In the genomic region with DNA sequence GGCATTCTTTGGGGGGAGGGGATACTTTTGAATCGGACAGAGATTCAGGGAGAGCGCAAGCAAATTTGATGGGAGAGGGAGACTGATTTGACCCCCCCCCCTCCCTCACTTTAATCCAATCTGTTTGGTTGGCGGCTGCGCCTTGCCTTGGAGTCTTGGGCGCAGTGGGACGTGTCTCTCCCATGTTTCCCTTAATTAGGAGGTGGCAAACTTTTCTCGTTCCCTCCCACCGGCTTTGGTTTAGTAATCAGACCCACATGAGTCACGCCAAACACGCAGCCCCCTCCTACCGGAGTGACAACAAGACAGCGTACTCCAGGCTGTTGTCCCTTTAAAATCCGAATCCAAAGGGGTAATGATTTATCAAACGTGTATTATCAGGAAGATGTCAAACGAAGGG, we compare ENCODE assay signal across 14 mouse cellular contexts. TPM values are rescaled to one million over a fixed set of nuclear protein-coding genes. Genes with fewer than 3 reads are reported as not detected.
DNase-seq lines count a peak whose midpoint lies in the region; ATAC-seq lines count a peak whose summit lies in the region.
"Had no signal": no experiment of that assay in that cellular context is flagged by ENCODE, and none has a peak within 500 bp of the region (broad histone marks: within the 10 kb centered on the region; RNA-seq: fewer than 3 reads in every experiment).

A gene (plus strand): TSS at position 297 of the 400 bp plus-strand sequence.

- WGBS in kidney, embryonic 15.5 days: under 1% methylated on average over 15 of the region's 15 CpGs
- WGBS in embryonic facial prominence, embryonic 14.5 days: 2% methylated on average over 14 of the region's 15 CpGs
- 2% methylated on average over 15 of the region's 15 CpGs for WGBS in hindbrain, embryonic 15.5 days
- WGBS in neural tube, embryonic 12.5 days: 2% methylated on average over 15 of the region's 15 CpGs
- 7% methylated on average over 15 of the region's 15 CpGs for WGBS in liver, embryonic 11.5 days

- DNase-seq in kidney, adult 11 months: no peak
- DNase-seq in embryonic facial prominence, embryonic 14.5 days (ENCODE audit: low spot score): no peak
- no peak for DNase-seq in liver, embryonic 11.5 days (ENCODE audit: low spot score)
- no peak for DNase-seq in B cell, adult 2 months
- DNase-seq: cerebellum, adult 11-12 months; gastrocnemius, postnatal 36 days had no signal

- H3K4me3 ChIP-seq in kidney, embryonic 15.5 days (replicated peaks): 0 out of 2 replicates have a peak within 1 kb of the TSS, but pooled peaks have one; percentile 12
- no peak within 1 kb of the TSS for H3K4me3 ChIP-seq in embryonic facial prominence, embryonic 14.5 days (ENCODE audit: low read depth, low read length)
- peak within 1 kb of the TSS; percentile 38 for H3K4me3 ChIP-seq in hindbrain, embryonic 15.5 days
- peak within 1 kb of the TSS; percentile 45 for H3K4me3 ChIP-seq in neural tube, embryonic 12.5 days
- no peak within 1 kb of the TSS for H3K4me3 ChIP-seq in liver, embryonic 11.5 days (ENCODE audit: low read depth, low read length)
- H3K4me3 ChIP-seq: heart, embryonic 15.5 days had no signal

- no peak within 1 kb of the TSS for H3K27ac ChIP-seq in kidney, embryonic 15.5 days
- H3K27ac ChIP-seq in embryonic facial prominence, embryonic 14.5 days (replicated peaks; ENCODE audit: low read depth, low read length): no peak within 1 kb of the TSS
- peak within 1 kb of the TSS; percentile 81 for H3K27ac ChIP-seq in hindbrain, embryonic 15.5 days (replicated peaks)
- peak within 1 kb of the TSS; percentile 51; the same call in 1 of the 2 replicates for H3K27ac ChIP-seq in neural tube, embryonic 12.5 days
- no peak within 1 kb of the TSS for H3K27ac ChIP-seq in liver, embryonic 11.5 days (ENCODE audit: low read depth, low read length)
- H3K27ac ChIP-seq: heart, embryonic 15.5 days; liver, embryonic 14.5 days; macrophage had no signal

- H3K4me2 ChIP-seq in kidney, embryonic 15.5 days: peak within 1 kb of the TSS; percentile 40
- H3K4me2 ChIP-seq in embryonic facial prominence, embryonic 14.5 days (ENCODE audit: low read depth, low read length): no peak within 1 kb of the TSS
- peak within 1 kb of the TSS; percentile 56 for H3K4me2 ChIP-seq in hindbrain, embryonic 15.5 days
- peak within 1 kb of the TSS; percentile 48 for H3K4me2 ChIP-seq in neural tube, embryonic 12.5 days (replicated peaks)
- H3K4me2 ChIP-seq in liver, embryonic 11.5 days: no peak within 1 kb of the TSS
- H3K4me2 ChIP-seq: heart, embryonic 15.5 days had no signal

- H3K27me3 ChIP-seq in kidney, embryonic 15.5 days: peaks cover 100% of the 10 kb centered on the region
- peaks cover 100% of the 10 kb centered on the region for H3K27me3 ChIP-seq in embryonic facial prominence, embryonic 14.5 days (replicated peaks; ENCODE audit: control insufficient read depth, insufficient read depth, low read length)
- H3K27me3 ChIP-seq in hindbrain, embryonic 15.5 days: peaks cover 66% of the 10 kb centered on the region
- H3K27me3 ChIP-seq in neural tube, embryonic 12.5 days (replicated peaks): peaks cover 98% of the 10 kb centered on the region
- peaks cover 98% of the 10 kb centered on the region for H3K27me3 ChIP-seq in liver, embryonic 11.5 days (replicated peaks; ENCODE audit: control insufficient read depth, insufficient read depth, low read length)

- no peaks in the 10 kb centered on the region for H3K36me3 ChIP-seq in kidney, embryonic 15.5 days
- H3K36me3 ChIP-seq in embryonic facial prominence, embryonic 14.5 days (ENCODE audit: control insufficient read depth, insufficient read depth, low read length): no peaks in the 10 kb centered on the region
- H3K36me3 ChIP-seq in hindbrain, embryonic 15.5 days: no peaks in the 10 kb centered on the region
- H3K36me3 ChIP-seq in neural tube, embryonic 12.5 days: no peaks in the 10 kb centered on the region
- no peaks in the 10 kb centered on the region for H3K36me3 ChIP-seq in liver, embryonic 11.5 days (ENCODE audit: control insufficient read depth, insufficient read depth, low read length)
- H3K36me3 ChIP-seq: heart, embryonic 15.5 days had no signal

- H3K9ac ChIP-seq in kidney, embryonic 15.5 days: no peak within 1 kb of the TSS
- H3K9ac ChIP-seq in embryonic facial prominence, embryonic 14.5 days (ENCODE audit: low read depth, low read length): no peak within 1 kb of the TSS
- peak within 1 kb of the TSS; percentile 47 for H3K9ac ChIP-seq in hindbrain, embryonic 15.5 days
- H3K9ac ChIP-seq in neural tube, embryonic 12.5 days: peak within 1 kb of the TSS; percentile 50
- H3K9ac ChIP-seq in liver, embryonic 11.5 days (ENCODE audit: low read depth, low read length): no peak within 1 kb of the TSS
- H3K9ac ChIP-seq: heart, embryonic 15.5 days; liver, embryonic 14.5 days had no signal

- ATAC-seq in kidney, embryonic 15.5 days (replicated peaks; ENCODE audit: low FRiP score): no peak
- ATAC-seq in embryonic facial prominence, embryonic 14.5 days (ENCODE audit: low read depth): 0 out of 2 replicates have a peak, but pooled peaks have one; percentile 26
- ATAC-seq in hindbrain, embryonic 15.5 days (ENCODE audit: low FRiP score, low read depth): peak; percentile 42; the same call in 1 of the 2 replicates
- ATAC-seq in neural tube, embryonic 12.5 days (ENCODE audit: low FRiP score, low read depth): no peak
- no peak for ATAC-seq in liver, embryonic 11.5 days (replicated peaks; ENCODE audit: low FRiP score)
- ATAC-seq: inflammation-experienced regulatory T-cells, adult 6 months had no signal

- peaks cover 32% of the 10 kb centered on the region for H3K4me1 ChIP-seq in kidney, embryonic 15.5 days
- no peaks in the 10 kb centered on the region for H3K4me1 ChIP-seq in embryonic facial prominence, embryonic 14.5 days (ENCODE audit: control insufficient read depth, insufficient read depth, low read length)
- H3K4me1 ChIP-seq in hindbrain, embryonic 15.5 days (replicated peaks): peaks cover 13% of the 10 kb centered on the region
- 0 out of 2 replicates have a peak, but pooled peaks cover 3% of the 10 kb centered on the region for H3K4me1 ChIP-seq in neural tube, embryonic 12.5 days
- H3K4me1 ChIP-seq in liver, embryonic 11.5 days (replicated peaks; ENCODE audit: control insufficient read depth, insufficient read depth, low read length): no peaks in the 10 kb centered on the region

- H3K9me3 ChIP-seq in kidney, embryonic 15.5 days (replicated peaks): no peaks in the 10 kb centered on the region
- H3K9me3 ChIP-seq in embryonic facial prominence, embryonic 14.5 days (ENCODE audit: control insufficient read depth, low read length): no peaks in the 10 kb centered on the region
- no peaks in the 10 kb centered on the region for H3K9me3 ChIP-seq in hindbrain, embryonic 15.5 days
- no peaks in the 10 kb centered on the region for H3K9me3 ChIP-seq in neural tube, embryonic 12.5 days
- H3K9me3 ChIP-seq in liver, embryonic 11.5 days (ENCODE audit: control insufficient read depth, low read length): no peaks in the 10 kb centered on the region
- H3K9me3 ChIP-seq: heart, embryonic 15.5 days had no signal

RNA-seq across cellular contexts. Expression of the gene that starts here (rescaled TPM):
- polyA plus RNA-seq in kidney, embryonic 15.5 days (2015; fragmentation: Nextera tagmentation; extraction: Ambion mirVana): 0.04 and 0.06 TPM in 2 replicates
- polyA plus RNA-seq in embryonic facial prominence, embryonic 14.5 days (2014; fragmentation: Nextera tagmentation; extraction: Ambion mirVana): 0.08 TPM in 1 of 2 replicates, not detected in the other
- 10.7 and 11.5 TPM in 2 replicates for polyA plus RNA-seq in hindbrain, embryonic 15.5 days (2015; fragmentation: Nextera tagmentation; extraction: Ambion mirVana)
- polyA plus RNA-seq in neural tube, embryonic 12.5 days (2016; fragmentation: Nextera tagmentation; extraction: Ambion mirVana): 13.5 and 14.5 TPM in 2 replicates
- polyA plus RNA-seq in liver, embryonic 11.5 days (2014; fragmentation: Nextera tagmentation; extraction: Ambion mirVana): not detected in 2 replicates
- polyA plus RNA-seq: heart, embryonic 15.5 days; inflammation-experienced regulatory T-cells, adult 6 months; large intestine, adult 2 months; macrophage had no signal

Comparison
In these comparisons a context has a peak if more than half of its experiments do, and no peak if none do; other contexts are left out.
1. RNA of the gene that starts here (polyA plus RNA-seq): 13.5 to 14.5 TPM in neural tube, embryonic 12.5 days and 10.7 to 11.5 TPM in hindbrain, embryonic 15.5 days; 0.08 TPM in embryonic facial prominence, embryonic 14.5 days, 0.04 to 0.06 TPM in kidney, embryonic 15.5 days and not detected in liver, embryonic 11.5 days; every median in the first group is over 10 times any median in the second.
2. Peak in ATAC-seq in embryonic facial prominence, embryonic 14.5 days; RNA of the gene not detected or under 1 TPM.
3. H3K27ac ChIP-seq: peak in hindbrain, embryonic 15.5 days (single experiment) and neural tube, embryonic 12.5 days (single experiment); none in kidney, embryonic 15.5 days (single experiment), embryonic facial prominence, embryonic 14.5 days (single experiment) and liver, embryonic 11.5 days (single experiment).
4. H3K4me2 ChIP-seq: peak in kidney, embryonic 15.5 days (single experiment), hindbrain, embryonic 15.5 days (single experiment) and neural tube, embryonic 12.5 days (single experiment); none in embryonic facial prominence, embryonic 14.5 days (single experiment) and liver, embryonic 11.5 days (single experiment).
5. H3K4me3 ChIP-seq: peak in kidney, embryonic 15.5 days (single experiment), hindbrain, embryonic 15.5 days (single experiment) and neural tube, embryonic 12.5 days (single experiment); none in embryonic facial prominence, embryonic 14.5 days (single experiment) and liver, embryonic 11.5 days (single experiment).
6. H3K9ac ChIP-seq: peak in hindbrain, embryonic 15.5 days (single experiment) and neural tube, embryonic 12.5 days (single experiment); none in kidney, embryonic 15.5 days (single experiment), embryonic facial prominence, embryonic 14.5 days (single experiment) and liver, embryonic 11.5 days (single experiment).